Mouse (Mus musculus) inflammation-experienced regulatory T-cells, adult 6 months (primary cell): ENCODE measurements around the gene Afm. TPM values are rescaled to one million over a fixed set of nuclear protein-coding genes. Genes with fewer than 3 reads are reported as not detected.

ENCODE experiments used
- ATAC-seq: one replicate; pipeline ENCODE4 v1.8.0; 2017
- polyA plus RNA-seq, 3 experiments: library from polyadenylated mRNA; unstranded; fragments of 100-300 nt; shearing (Covaris generic); gene quantifications; one replicate each; pipeline ENCODE4 v1.2.1; 2017

The Afm gene
- polyA plus RNA-seq, 3 experiments from 2014 or later, result not detected

GRCm38 (mm10) chr5:90560743-90561142, 42.0 kb downstream of the Afm start, which contains the start of gene 5830473C10Rik:
TSS of gene 5830473C10Rik (plus strand) at chr5:90561107.
- no peak for ATAC-seq

- ATAC-seq, result no peak
These were observed 43.1 kb downstream of the Afm start for GRCm38 (mm10) chr5:90561721-90562275.

- ATAC-seq, result no peak
These were observed 44.1 kb downstream of the Afm start for GRCm38 (mm10) chr5:90562880-90563279.

GRCm38 (mm10) chr5:90564161-90564560, 45.4 kb downstream of the Afm start:
- no peak for ATAC-seq

GRCm38 (mm10) chr5:90565205-90565604, 46.5 kb downstream of the Afm start:
- no peak for ATAC-seq

DNA sequence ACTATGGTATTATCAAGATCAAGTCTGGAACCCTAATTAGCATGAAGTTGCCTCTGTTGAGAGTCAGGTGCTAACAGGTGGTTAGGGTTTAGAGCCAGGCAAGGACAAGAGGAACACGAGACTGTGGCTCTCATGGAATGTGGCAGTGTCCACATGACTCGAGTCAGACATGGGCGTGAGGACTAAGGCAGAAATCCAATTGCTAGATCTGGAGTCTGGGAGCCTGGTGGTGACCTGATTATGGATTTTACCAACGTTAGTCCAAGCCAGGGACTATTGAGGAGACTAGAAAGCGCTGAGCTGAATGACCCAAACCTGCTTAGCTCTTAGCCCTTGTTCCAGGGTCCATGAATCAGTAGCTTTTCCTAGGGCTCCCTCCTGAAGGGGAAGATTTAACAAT, 49.1 kb downstream of the Afm start:
- ATAC-seq, result no peak

DNA sequence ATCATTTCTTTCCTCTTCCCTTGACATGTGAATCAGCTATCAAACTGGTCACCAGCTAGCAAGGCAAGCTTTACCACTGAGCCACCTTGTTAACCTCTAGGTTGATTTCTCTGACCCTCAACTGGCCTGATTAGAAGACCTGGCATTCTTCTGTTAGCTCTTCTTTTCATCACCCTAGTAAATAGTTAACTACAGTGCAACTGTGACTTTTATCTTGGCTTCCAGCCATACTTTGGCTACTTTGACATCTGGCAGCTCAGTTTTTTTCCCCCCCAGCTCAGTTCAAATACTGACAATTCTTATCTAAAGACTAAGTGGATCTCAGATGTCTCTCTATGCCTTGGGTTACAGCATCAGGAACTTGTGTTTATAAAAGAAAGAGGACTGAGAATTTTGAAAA, 49.6 kb downstream of the Afm start:
- ATAC-seq, result no peak

DNA sequence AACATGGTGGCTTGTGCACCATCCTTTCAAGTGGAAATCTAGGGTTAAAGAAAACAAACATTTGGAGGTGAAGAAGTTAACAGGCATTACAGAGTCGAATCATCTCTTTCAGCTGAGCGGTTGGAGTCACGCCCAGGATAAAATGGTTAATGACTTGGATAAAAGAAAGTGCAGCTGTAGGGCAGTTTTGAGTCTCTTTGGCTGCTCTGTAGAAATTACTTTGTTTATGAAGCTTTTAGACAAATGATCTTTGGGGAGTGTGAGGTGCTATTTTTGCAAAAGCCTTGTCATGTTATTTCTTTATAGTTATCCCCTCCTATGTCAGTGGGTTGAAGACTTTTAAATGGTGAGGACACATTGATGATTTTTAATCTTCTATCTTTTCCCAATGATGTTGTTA, 52.5 kb downstream of the Afm start:
- no peak for ATAC-seq

GRCm38 (mm10) chr5:90577751-90578150, 59.0 kb downstream of the Afm start:
- ATAC-seq, result no peak

DNA sequence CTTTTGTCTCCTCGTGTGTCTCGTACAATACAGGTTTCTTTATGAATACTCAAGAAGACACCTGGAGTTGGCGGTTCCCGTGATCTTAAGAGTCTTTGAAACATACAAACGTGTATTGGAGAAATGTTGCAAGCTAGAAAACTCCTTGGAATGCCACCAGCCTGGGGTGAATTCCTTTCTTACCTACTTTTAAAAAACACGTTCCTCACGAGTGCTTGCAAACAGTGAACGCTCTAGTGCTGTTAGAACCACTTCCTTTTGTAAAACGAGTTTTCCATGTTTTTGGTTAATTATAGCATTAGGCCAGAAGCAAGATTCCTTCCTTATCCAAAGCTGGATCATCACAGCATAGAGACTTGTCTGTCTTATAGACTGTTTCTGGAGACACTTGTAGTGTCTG, 60.8 kb downstream of the Afm start:
- ATAC-seq, result no peak

DNA sequence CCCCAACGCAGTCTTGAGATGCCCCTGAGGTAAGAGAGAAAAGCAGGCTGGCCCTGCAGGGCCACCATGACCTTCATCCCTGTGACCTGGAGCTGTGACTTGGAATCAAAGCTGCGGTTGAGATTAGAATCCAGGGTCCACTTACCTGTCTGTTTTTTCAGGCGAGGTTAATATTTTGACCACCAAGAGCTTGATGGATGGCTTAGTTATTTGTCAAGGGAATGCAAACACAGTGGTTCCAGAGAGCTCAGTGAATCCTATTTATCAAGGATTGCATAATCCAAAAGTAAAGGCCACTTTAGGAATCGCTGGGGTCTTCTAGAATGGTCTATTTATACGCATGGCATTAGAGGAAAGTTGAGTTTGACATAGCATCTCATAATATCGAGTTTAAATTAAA, 63.4 kb downstream of the Afm start:
- ATAC-seq, result no peak

DNA sequence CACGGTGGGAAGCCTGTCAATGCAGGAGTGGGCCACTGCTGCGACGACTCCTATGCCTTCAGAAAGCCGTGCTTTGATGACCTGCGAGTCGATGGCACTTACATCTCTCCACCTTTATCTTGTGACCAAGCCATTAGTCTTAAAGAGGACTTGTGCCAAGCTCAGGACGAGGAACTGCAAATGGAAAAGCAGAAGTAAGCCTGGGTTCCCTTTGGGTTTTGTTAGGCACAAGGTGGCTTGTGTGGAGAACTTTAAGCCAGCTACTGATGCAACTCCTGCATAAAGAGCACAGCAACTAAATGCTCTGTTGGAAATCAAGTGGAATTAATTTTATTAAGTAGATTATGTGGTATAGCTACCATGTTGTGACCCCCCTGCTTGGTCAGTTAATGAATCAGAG, 66.1 kb downstream of the Afm start:
- ATAC-seq, result no peak

DNA sequence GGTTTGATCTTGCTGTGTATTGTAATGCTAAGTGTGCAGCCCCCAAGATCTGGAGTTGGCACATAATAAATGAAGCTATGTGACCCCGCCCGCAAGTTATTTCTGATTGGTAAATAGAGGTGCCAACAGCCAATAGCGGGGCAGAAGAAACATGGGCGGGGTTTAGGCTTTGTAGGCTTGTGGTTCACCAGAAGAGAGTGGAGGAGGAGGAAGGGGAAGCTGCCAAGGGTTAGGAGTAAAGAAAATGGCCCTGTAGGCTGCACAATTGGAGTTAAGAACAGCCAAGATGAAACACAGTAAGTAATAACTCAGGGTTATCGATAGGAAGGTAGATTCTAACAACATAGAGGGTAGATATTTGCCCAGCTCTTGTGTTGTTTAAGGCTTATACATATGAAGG, 67.8 kb downstream of the Afm start:
- no peak for ATAC-seq

GRCm38 (mm10) chr5:90588104-90588503, 69.4 kb downstream of the Afm start:
- no peak for ATAC-seq

- peak; percentile 83 for ATAC-seq
These were observed 70.2 kb downstream of the Afm start for GRCm38 (mm10) chr5:90588708-90589595.

DNA sequence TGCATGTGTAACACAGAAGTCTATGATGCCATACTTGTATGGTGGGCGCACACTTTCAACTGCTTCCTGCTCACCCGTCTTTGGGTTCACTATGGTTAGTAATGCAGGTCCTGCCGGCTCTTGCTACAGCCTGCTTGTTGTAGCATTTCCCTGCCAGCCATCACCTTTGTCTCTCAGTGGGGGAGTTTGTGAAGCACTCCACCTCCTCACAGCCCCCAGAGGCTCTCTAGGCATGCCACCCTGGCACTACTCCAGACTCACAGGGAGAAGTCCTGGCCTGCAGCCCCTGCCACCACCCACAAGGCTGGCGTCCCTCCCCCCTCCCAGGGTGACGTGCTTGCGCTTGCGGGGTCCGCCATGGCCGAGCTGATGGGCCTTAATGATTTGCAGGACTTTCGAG, 71.9 kb downstream of the Afm start:
- no peak for ATAC-seq

DNA sequence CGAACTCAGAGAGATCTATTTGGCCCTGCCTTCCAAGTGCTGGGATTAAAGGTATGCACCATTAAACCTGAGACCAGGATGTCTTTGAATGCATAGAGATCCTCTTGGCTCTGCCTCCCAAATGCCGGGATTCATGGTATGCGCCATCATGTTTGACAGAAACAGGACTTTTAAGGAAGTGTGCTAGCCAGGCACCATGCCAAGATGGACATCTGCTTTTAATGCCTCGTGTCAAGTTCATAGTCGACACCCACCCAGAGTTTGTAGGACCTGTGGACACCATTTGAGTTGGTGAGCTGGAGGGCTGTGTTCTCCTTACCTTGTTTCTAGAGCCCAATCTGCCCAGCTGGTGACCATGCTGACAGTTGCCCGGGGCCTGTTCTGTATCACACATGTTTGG, 73.2 kb downstream of the Afm start:
- no peak for ATAC-seq

DNA sequence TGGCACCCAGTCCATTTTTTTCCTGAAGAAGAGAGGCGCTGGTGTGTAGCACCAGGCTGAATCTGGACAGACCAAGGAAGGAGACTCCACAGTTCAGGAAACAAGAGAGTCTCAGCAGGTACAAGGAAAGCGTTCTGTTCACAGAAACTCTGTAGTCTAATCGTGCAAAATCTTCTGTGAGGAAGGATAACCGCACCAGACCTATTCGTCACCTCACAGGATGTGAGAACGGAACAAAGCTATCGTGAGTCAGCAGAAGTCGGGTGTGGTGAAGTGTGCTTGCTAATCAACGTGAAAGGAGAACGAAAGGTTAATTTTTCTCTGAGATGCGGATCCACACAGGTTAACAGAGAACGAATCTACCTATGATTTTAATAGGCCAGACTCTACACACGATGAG, 76.2 kb downstream of the Afm start:
- ATAC-seq, result peak; percentile 99

DNA sequence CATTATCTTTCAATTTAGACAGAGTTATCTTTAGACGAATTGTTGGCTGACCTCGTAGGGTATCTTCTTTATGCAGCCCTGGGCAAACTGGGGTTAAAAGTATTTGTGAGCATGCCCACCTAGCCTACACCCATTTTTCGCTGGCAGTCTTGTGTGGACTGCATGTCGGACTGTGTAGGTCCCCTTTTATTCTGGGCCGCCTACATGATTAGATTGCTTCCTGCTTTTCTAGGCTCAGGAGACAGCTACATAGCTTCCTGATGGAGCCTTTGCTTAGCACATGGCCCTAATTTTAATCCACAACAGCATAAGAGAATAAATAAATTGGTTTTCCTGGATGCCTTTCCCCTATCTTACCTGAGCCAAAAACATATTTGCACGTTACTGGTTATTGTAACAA, 77.4 kb downstream of the Afm start:
- ATAC-seq, result no peak

GRCm38 (mm10) chr5:90601469-90601868, 82.7 kb downstream of the Afm start:
- ATAC-seq, result peak; percentile 58
